Mouse (Mus musculus) duodenum, adult 2 months (tissue): Measurements from ENCODE around the gene Slc27a4. TPM values are rescaled to one million over a fixed set of nuclear protein-coding genes. Genes with fewer than 3 reads are reported as not detected.

Experiments
- polyA plus RNA-seq: library from polyadenylated mRNA; depleted of rRNA; stranded (reverse); fragments of >200 nt; gene quantifications from 2 replicates; pipeline ENCODE4 v1.2.3, GENCODE M21; 2012; ENCODE audit warnings: low replicate concordance; rRNA removed

Slc27a4 gene
- polyA plus RNA-seq = 251 and 1,003 TPM in 2 replicates

DNA sequence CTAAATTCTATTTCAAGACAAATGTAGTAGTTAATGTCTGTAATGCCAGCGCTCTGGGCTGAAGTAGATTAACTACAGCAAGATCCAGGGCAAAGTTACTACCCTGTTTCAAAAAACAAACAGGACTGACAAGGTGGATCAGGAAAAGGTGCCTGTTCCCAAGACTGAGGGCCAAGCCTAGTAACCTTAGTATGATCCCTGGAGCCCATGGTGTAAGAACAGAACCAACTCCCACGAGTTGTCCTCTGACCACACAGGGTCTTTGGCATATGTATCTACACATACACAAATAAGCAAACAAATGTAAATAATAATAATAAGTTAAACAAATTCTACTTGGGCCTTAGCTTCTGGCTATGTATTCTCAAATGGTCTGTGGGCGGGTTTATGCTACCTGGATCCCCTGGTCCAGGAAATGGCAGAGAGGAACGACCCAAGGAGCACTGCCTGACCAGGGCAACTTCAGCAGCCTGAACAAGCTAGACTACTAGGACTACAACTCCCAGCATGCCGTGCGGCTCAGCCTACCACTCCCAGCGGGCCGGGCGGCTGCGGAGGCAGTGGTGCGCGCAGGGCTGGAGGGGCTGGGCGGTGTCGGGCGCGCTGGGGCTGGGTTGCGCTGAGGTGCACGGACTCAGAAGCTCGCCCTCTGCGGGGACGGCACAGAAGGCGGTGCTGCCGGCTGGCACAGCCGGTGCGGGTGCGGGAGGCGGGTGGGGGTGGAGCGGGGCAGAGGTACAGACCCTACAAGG lies at the start of gene Slc27a4:
TSS of gene Slc27a4 (plus strand) at position 560 of the 752 bp plus-strand sequence.

DNA sequence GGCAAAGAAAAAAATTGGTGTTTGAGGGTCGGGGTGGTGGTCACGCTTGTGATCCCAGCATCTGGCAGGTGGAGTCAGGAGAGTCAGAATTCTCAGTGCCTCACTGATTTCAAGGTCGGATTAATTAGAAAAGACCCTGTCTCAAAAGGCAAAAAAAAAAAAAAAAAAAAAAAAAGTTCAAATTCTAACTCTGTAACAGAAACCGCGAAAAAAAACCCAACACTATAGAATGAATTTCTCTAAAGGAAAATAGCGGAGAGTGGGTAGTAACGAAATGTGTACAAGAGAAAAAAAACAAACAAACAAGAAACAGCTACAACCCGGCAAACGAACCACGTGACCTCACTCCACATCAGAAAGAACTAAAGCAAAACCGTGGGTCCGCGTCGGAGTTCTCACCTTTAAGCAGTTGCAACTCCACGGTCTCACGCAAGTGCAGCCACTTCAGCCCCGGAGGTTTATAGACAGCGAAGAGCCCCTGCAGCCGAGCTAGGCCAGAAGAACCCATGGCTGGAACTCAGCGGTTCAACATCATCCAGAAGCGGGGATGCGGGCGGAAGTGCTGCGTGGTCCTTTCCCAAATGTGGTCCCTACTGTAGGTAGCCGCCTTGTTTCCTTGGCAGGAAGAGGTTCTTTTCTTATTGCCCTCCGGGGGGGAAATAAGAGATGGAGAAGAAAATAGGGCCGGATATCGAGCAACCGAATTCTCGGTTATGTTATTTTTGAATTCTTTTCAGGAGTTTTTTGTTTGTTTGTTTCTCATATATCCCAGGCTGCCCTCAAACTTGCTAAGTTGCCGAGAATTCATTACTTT lies 15.1 kb upstream of the Slc27a4 start, which contains the start of gene Coq4:
TSS of gene Coq4 (plus strand) at position 390 of the 814 bp plus-strand sequence.

DNA sequence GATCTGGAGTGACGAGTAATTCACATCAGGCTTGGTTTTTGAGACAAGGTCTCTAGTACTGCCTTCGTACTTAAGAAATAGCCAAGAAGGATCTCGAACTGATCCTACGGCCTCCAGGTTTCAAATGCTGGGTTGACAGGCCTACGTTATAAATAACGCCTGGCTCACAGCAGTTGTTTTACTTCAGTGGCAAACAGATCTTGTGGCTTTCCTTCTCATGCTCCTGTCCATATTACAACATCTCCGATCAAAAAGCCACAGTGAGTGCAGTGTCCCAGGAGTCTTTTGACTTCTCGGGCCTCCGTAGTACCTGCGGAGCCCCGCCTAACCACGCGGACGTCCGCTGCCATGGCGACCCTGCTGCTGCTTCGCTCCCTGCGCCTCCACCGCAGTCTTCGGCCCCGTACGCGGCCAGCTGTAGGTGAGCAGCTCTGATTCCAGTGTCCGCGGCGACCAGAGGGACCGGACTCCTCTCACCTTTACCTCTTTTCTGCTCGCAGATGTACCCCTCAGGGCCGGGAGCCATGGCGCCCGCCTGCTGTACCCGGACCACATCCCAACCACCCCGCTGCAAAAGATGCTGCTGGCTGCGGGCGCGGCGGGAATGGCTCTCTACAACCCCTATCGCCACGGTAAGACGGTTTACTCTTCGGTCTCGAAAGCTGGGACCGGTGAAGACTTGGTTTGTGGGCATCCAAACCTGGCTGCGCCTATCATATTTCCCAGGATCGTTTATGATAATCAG lies 14.3 kb upstream of the Slc27a4 start, which contains the start of gene Trub2:
TSS of gene Trub2 (minus strand) at position 566 of the 745 bp plus-strand sequence.

DNA sequence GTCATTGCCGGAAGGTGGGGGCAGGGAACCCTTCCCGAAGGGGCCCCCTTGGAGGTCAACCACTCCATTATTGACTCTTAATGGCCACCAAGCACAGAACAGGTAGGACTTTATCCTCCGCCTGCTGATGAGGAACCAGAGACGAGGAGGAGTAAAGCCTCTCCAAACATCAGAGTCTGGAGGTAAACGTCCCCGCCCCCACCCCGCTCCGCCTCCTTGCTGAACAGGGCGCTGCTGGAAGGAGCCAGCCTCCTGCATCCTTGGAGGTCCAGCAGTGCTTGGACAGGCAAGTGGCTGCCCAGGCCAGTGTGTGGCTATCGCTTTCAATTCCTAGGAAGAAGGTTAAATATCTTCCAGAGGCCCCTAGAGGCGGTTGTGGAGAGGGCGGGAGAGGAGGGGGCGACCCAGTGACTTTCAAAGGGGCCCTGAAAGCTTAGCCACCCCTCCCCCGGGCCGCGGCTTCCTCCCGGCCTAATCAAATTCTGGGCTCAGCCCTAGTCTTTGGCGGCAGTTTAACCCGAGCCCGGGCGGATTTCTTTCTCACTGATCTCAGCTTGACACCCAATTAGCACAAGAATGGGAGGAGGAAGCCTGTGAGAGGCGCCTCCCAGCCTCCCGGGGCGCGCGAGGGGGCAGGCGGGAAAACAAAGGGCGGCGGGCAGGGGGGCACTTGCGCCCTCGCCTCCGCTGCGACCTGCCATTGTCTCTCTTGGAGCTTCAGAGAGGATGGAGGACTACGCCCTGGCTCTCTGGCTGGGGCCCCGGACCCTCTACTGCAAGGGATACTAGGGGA lies 17.8 kb downstream of the Slc27a4 start, which contains the start of gene Urm1:
TSS of gene Urm1 (plus strand) at position 51 of the 793 bp plus-strand sequence.

Other genes with a start within 250 kb of the Slc27a4 start
- 19.4 and 22.6 TPM in 2 replicates for gene Rapgef1, start 182.9 kb upstream of the Slc27a4 start, polyA plus RNA-seq
- 0.70 and 2.1 TPM in 2 replicates for gene Gm13420, start 50.9 kb upstream of the Slc27a4 start, polyA plus RNA-seq
- not detected in 2 replicates for gene Gm13547, start 43.3 kb upstream of the Slc27a4 start, polyA plus RNA-seq
- gene Coq4, start 15.1 kb upstream of the Slc27a4 start, polyA plus RNA-seq = 192 and 202 TPM in 2 replicates
- gene Trub2, start 14.1 kb upstream of the Slc27a4 start, polyA plus RNA-seq = 21.0 and 31.9 TPM in 2 replicates
- gene Urm1, start 17.4 kb downstream of the Slc27a4 start, polyA plus RNA-seq = 51.0 and 51.8 TPM in 2 replicates
- gene Cercam, start 66.5 kb downstream of the Slc27a4 start, polyA plus RNA-seq = 3.5 and 5.8 TPM in 2 replicates
- 9.2 and 13.0 TPM in 2 replicates for gene Odf2, start 86.6 kb downstream of the Slc27a4 start, polyA plus RNA-seq
- gene Gle1, start 132.8 kb downstream of the Slc27a4 start, polyA plus RNA-seq = 5.0 and 6.3 TPM in 2 replicates
- 69.7 and 87.6 TPM in 2 replicates for gene Sptan1, start 162.9 kb downstream of the Slc27a4 start, polyA plus RNA-seq
- 9.6 and 10.9 TPM in 2 replicates for gene Wdr34, start 246.2 kb downstream of the Slc27a4 start, polyA plus RNA-seq